Mouse (Mus musculus): Measurements from ENCODE around the gene Ddx28. TPM values are rescaled to one million over a fixed set of nuclear protein-coding genes. Genes with fewer than 3 reads are reported as not detected.

Gene Ddx28
- polyA plus RNA-seq, 1 experiment = 16.7 TPM

- H3K4me1 ChIP-seq (replicated peaks; ENCODE audit: control insufficient read depth, insufficient read depth, low read length) = no peaks in the 10 kb centered on the region
- no peak overlapping the region for H3K4me3 ChIP-seq (ENCODE audit: control insufficient read depth, insufficient read depth, low read length)
- DNase-seq = no peak
- no peaks in the 10 kb centered on the region for H3K36me3 ChIP-seq (ENCODE audit: control insufficient read depth, insufficient read depth, low read length)
- H3K27ac ChIP-seq (ENCODE audit: control insufficient read depth, insufficient read depth, low read length) = no peak overlapping the region
- TF ChIP-seq POLR2A (IDR thresholded peaks at IDR 0.05; ENCODE audit: control insufficient read depth, extremely low read depth, insufficient read depth, low read length, poor library complexity) = no peak
- TF ChIP-seq CTCF (IDR thresholded peaks at IDR 0.05; ENCODE audit: borderline replicate concordance, control insufficient read depth, extremely low read depth, insufficient read depth, low read length, poor library complexity) = no peak
- no peaks in the 10 kb centered on the region for H3K27me3 ChIP-seq (ENCODE audit: control insufficient read depth, insufficient read depth, low read length)
- WGBS = 83% methylated on average over 7 of the region's 7 CpGs
Observed at GRCm38 (mm10) chr8:105975363-105975762, 36.3 kb downstream of the Ddx28 start.

- Histone ChIP-seq H3K4me3 (ENCODE audit: control insufficient read depth, insufficient read depth, low read length) (no peak overlapping the region), H3K27ac (ENCODE audit: control insufficient read depth, insufficient read depth, low read length) (no peak overlapping the region), H3K36me3 (ENCODE audit: control insufficient read depth, insufficient read depth, low read length) (no peaks in the 10 kb centered on the region), H3K27me3 (ENCODE audit: control insufficient read depth, insufficient read depth, low read length) (no peaks in the 10 kb centered on the region), H3K4me1 (replicated peaks; ENCODE audit: control insufficient read depth, insufficient read depth, low read length) (peaks cover 10% of the 10 kb centered on the region)
- TF ChIP-seq CTCF (IDR thresholded peaks at IDR 0.05; ENCODE audit: borderline replicate concordance, control insufficient read depth, extremely low read depth, insufficient read depth, low read length, poor library complexity) = no peak
- no peak for TF ChIP-seq POLR2A (IDR thresholded peaks at IDR 0.05; ENCODE audit: control insufficient read depth, extremely low read depth, insufficient read depth, low read length, poor library complexity)
- DNase-seq = no peak
- 91% methylated on average over 8 of the region's 8 CpGs for WGBS
Observed at GRCm38 (mm10) chr8:105971019-105971720, 40.5 kb downstream of the Ddx28 start.

GRCm38 (mm10) chr8:105969367-105969766, 42.3 kb downstream of the Ddx28 start:
- Histone ChIP-seq H3K27me3 (ENCODE audit: control insufficient read depth, insufficient read depth, low read length) (no peaks in the 10 kb centered on the region), H3K27ac (ENCODE audit: control insufficient read depth, insufficient read depth, low read length) (no peak overlapping the region), H3K4me1 (replicated peaks; ENCODE audit: control insufficient read depth, insufficient read depth, low read length) (peaks cover 19% of the 10 kb centered on the region), H3K36me3 (ENCODE audit: control insufficient read depth, insufficient read depth, low read length) (no peaks in the 10 kb centered on the region), H3K4me3 (ENCODE audit: control insufficient read depth, insufficient read depth, low read length) (no peak overlapping the region)
- no peak for DNase-seq
- WGBS = 78% methylated on average over 1 of the region's 1 CpGs
- TF ChIP-seq POLR2A (IDR thresholded peaks at IDR 0.05; ENCODE audit: control insufficient read depth, extremely low read depth, insufficient read depth, low read length, poor library complexity) (no peak), CTCF (IDR thresholded peaks at IDR 0.05; ENCODE audit: borderline replicate concordance, control insufficient read depth, extremely low read depth, insufficient read depth, low read length, poor library complexity) (no peak)

GRCm38 (mm10) chr8:105966692-105967311, 44.9 kb downstream of the Ddx28 start:
- Histone ChIP-seq H3K4me1 (replicated peaks; ENCODE audit: control insufficient read depth, insufficient read depth, low read length) (peaks cover 19% of the 10 kb centered on the region), H3K36me3 (ENCODE audit: control insufficient read depth, insufficient read depth, low read length) (no peaks in the 10 kb centered on the region), H3K27ac (ENCODE audit: control insufficient read depth, insufficient read depth, low read length) (peak overlapping the region; percentile 8; the same call in 1 of the 2 replicates), H3K27me3 (ENCODE audit: control insufficient read depth, insufficient read depth, low read length) (no peaks in the 10 kb centered on the region), H3K4me3 (ENCODE audit: control insufficient read depth, insufficient read depth, low read length) (peak overlapping the region; percentile 9)
- peak; percentile 52 for DNase-seq
- WGBS = 22% methylated on average over 19 of the region's 19 CpGs
- TF ChIP-seq POLR2A (IDR thresholded peaks at IDR 0.05; ENCODE audit: control insufficient read depth, extremely low read depth, insufficient read depth, low read length, poor library complexity) (no peak), CTCF (IDR thresholded peaks at IDR 0.05; ENCODE audit: borderline replicate concordance, control insufficient read depth, extremely low read depth, insufficient read depth, low read length, poor library complexity) (peak; percentile 38; the same call in 1 of the 2 replicates)

- Histone ChIP-seq H3K36me3 (ENCODE audit: control insufficient read depth, insufficient read depth, low read length) (no peaks in the 10 kb centered on the region), H3K27me3 (ENCODE audit: control insufficient read depth, insufficient read depth, low read length) (no peaks in the 10 kb centered on the region), H3K27ac (ENCODE audit: control insufficient read depth, insufficient read depth, low read length) (peak within 1 kb of the TSS; percentile 8; the same call in 1 of the 2 replicates), H3K4me1 (replicated peaks; ENCODE audit: control insufficient read depth, insufficient read depth, low read length) (peaks cover 19% of the 10 kb centered on the region), H3K4me3 (ENCODE audit: control insufficient read depth, insufficient read depth, low read length) (peak within 1 kb of the TSS; percentile 95)
- TF ChIP-seq POLR2A (IDR thresholded peaks at IDR 0.05; ENCODE audit: control insufficient read depth, extremely low read depth, insufficient read depth, low read length, poor library complexity) (peak; percentile 63), CTCF (IDR thresholded peaks at IDR 0.05; ENCODE audit: borderline replicate concordance, control insufficient read depth, extremely low read depth, insufficient read depth, low read length, poor library complexity) (peak; percentile 56)
- under 1% methylated on average over 45 of the region's 47 CpGs for WGBS
- peak; percentile 86 for DNase-seq
Observed at GRCm38 (mm10) chr8:105965905-105966341, 45.8 kb downstream of the Ddx28 start, which contains the start of gene Slc12a4. Gene Slc12a4 (minus strand): TSS chr8:105966097.

GRCm38 (mm10) chr8:105965266-105965904, 46.3 kb downstream of the Ddx28 start:
- Histone ChIP-seq H3K4me3 (ENCODE audit: control insufficient read depth, insufficient read depth, low read length) (peak overlapping the region; percentile 95), H3K36me3 (ENCODE audit: control insufficient read depth, insufficient read depth, low read length) (no peaks in the 10 kb centered on the region), H3K27me3 (ENCODE audit: control insufficient read depth, insufficient read depth, low read length) (no peaks in the 10 kb centered on the region), H3K4me1 (replicated peaks; ENCODE audit: control insufficient read depth, insufficient read depth, low read length) (peaks cover 19% of the 10 kb centered on the region), H3K27ac (ENCODE audit: control insufficient read depth, insufficient read depth, low read length) (no peak overlapping the region)
- peak; percentile 63 for DNase-seq
- TF ChIP-seq CTCF (IDR thresholded peaks at IDR 0.05; ENCODE audit: borderline replicate concordance, control insufficient read depth, extremely low read depth, insufficient read depth, low read length, poor library complexity) (no peak), POLR2A (IDR thresholded peaks at IDR 0.05; ENCODE audit: control insufficient read depth, extremely low read depth, insufficient read depth, low read length, poor library complexity) (no peak)
- WGBS = 7% methylated on average over 40 of the region's 40 CpGs
